Mouse (Mus musculus) C2C12 (cell line): Measurements from ENCODE around the gene Lingo2.

Experiments
- CTCF ChIP-seq: IDR thresholded peaks from one replicate; pipeline ENCODE4 v1.5.1; 2011; ENCODE audit not compliant: control insufficient read depth, insufficient read depth, insufficient read length
- MAX ChIP-seq: IDR thresholded peaks from one replicate; pipeline ENCODE4 v1.6.1; 2011; ENCODE audit warnings: mild to moderate bottlenecking, control low read depth
- USF1 ChIP-seq: IDR thresholded peaks from one replicate; pipeline ENCODE4 v1.6.1; 2011; ENCODE audit warnings: low read depth, mild to moderate bottlenecking, control low read depth, moderate library complexity

- TF ChIP-seq CTCF = no peak
- TF ChIP-seq USF1 = no peak
- TF ChIP-seq MAX = no peak
These were observed 1257.0 kb downstream of the Lingo2 start for GRCm38 (mm10) chr4:35694360-35695136.
